Mouse (Mus musculus): ENCODE results near the gene Hist1h3g. TPM values are rescaled to one million over a fixed set of nuclear protein-coding genes. Genes with fewer than 3 reads are reported as not detected.
A peak's percentile ranks its signal among the peaks of the same experiment; 100 is the strongest.

Gene Hist1h3g
- polyA plus RNA-seq, 1 experiment from 2014 or later = 1.4 TPM

DNA sequence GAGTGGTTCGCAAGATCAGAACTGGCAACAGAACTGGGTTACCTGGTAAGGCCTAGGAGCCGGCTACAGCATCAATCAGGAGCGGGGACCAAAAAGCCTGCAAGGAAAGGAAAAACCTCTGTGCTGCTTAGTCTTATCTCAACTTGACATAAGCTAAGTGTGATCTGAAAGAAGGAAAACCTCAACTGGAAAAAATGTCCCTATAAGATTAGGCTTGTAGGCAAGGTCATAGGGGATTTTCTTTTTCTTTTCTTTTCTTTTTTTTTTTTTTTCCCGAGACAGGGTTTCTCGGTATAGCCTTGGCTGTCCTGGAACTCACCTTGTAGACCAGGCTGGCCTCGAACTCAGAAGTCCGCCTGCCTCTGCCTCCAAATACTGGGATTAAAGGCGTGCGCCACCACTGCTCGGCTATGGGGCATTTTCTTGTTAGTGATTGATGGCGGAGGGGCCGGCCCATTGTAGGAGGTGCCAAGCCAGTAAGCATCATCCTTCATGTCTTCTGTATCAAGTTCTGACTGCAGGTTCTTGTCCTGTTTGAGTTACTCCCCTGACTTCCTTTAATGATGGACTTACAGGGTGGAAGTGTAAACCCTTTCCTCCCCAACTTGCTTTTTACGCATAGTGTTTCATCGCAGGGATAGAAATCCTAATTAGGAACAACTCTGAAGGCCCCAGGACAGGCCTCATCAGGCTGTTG is 28.3 kb upstream of the Hist1h3g start:
- ATAC-seq (ENCODE audit: low FRiP score, low TSS enrichment) = no peak
- 0 out of 2 replicates have a peak, but pooled peaks cover 6% of the 10 kb centered on the region for H3K4me1 ChIP-seq (ENCODE audit: control insufficient read depth, insufficient read depth, low read length)
- no peaks in the 10 kb centered on the region for H3K9me3 ChIP-seq (ENCODE audit: control insufficient read depth, low read length)
- H3K9ac ChIP-seq (replicated peaks; ENCODE audit: low read length) = no peak overlapping the region
- WGBS = 16% methylated on average over 14 of the region's 14 CpGs
- H3K4me2 ChIP-seq (ENCODE audit: low read length) = no peak overlapping the region
- DNase-seq = no peak
- no peak overlapping the region for H3K4me3 ChIP-seq (replicated peaks; ENCODE audit: low read depth, low read length)
- no peaks in the 10 kb centered on the region; the same call in 1 of the 2 replicates for H3K27me3 ChIP-seq (ENCODE audit: control insufficient read depth, insufficient read depth, low read length)
- H3K27ac ChIP-seq (replicated peaks; ENCODE audit: low read depth, low read length) = no peak overlapping the region
- H3K36me3 ChIP-seq (ENCODE audit: control insufficient read depth, insufficient read depth, low read length) = no peaks in the 10 kb centered on the region

GRCm38 (mm10) chr13:23510127-23510526 is 25.1 kb upstream of the Hist1h3g start:
- DNase-seq (no peak), ATAC-seq (ENCODE audit: low FRiP score, low TSS enrichment) (no peak)
- Histone ChIP-seq H3K27me3 (ENCODE audit: control insufficient read depth, insufficient read depth, low read length) (no peaks in the 10 kb centered on the region), H3K4me1 (ENCODE audit: control insufficient read depth, insufficient read depth, low read length) (0 out of 2 replicates have a peak, but pooled peaks cover 6% of the 10 kb centered on the region), H3K4me3 (replicated peaks; ENCODE audit: low read depth, low read length) (no peak overlapping the region), H3K36me3 (ENCODE audit: control insufficient read depth, insufficient read depth, low read length) (no peaks in the 10 kb centered on the region), H3K27ac (replicated peaks; ENCODE audit: low read depth, low read length) (no peak overlapping the region), H3K9ac (replicated peaks; ENCODE audit: low read length) (no peak overlapping the region), H3K9me3 (ENCODE audit: control insufficient read depth, low read length) (no peaks in the 10 kb centered on the region), H3K4me2 (ENCODE audit: low read length) (no peak overlapping the region)
- 61% methylated on average over 1 of the region's 1 CpGs for WGBS

- no peaks in the 10 kb centered on the region for H3K9me3 ChIP-seq (ENCODE audit: control insufficient read depth, low read length)
- no peaks in the 10 kb centered on the region for H3K27me3 ChIP-seq (ENCODE audit: control insufficient read depth, insufficient read depth, low read length)
- H3K4me3 ChIP-seq (replicated peaks; ENCODE audit: low read depth, low read length) = no peak overlapping the region
- no peak overlapping the region for H3K27ac ChIP-seq (replicated peaks; ENCODE audit: low read depth, low read length)
- DNase-seq (no peak), ATAC-seq (ENCODE audit: low FRiP score, low TSS enrichment) (no peak)
- WGBS = 87% methylated on average over 1 of the region's 1 CpGs
- H3K4me1 ChIP-seq (ENCODE audit: control insufficient read depth, insufficient read depth, low read length) = no peaks in the 10 kb centered on the region
- H3K36me3 ChIP-seq (ENCODE audit: control insufficient read depth, insufficient read depth, low read length) = no peaks in the 10 kb centered on the region
- no peak overlapping the region for H3K4me2 ChIP-seq (ENCODE audit: low read length)
- H3K9ac ChIP-seq (replicated peaks; ENCODE audit: low read length) = no peak overlapping the region
These were observed 21.7 kb upstream of the Hist1h3g start for GRCm38 (mm10) chr13:23513517-23513916.

- no peaks in the 10 kb centered on the region for H3K4me1 ChIP-seq (ENCODE audit: control insufficient read depth, insufficient read depth, low read length)
- WGBS = 74% methylated on average over 5 of the region's 5 CpGs
- no peak for DNase-seq
These were observed 19.9 kb upstream of the Hist1h3g start for GRCm38 (mm10) chr13:23515281-23515680.

GRCm38 (mm10) chr13:23515826-23516620 is 19.2 kb upstream of the Hist1h3g start:
- no peak overlapping the region; the same call in 1 of the 2 replicates for H3K9ac ChIP-seq (replicated peaks; ENCODE audit: low read length)
- H3K9me3 ChIP-seq (ENCODE audit: control insufficient read depth, low read length) = no peaks in the 10 kb centered on the region
- H3K4me2 ChIP-seq (ENCODE audit: low read length) = peak overlapping the region; percentile 85
- no peaks in the 10 kb centered on the region for H3K4me1 ChIP-seq (ENCODE audit: control insufficient read depth, insufficient read depth, low read length)
- DNase-seq = no peak
- no peaks in the 10 kb centered on the region for H3K36me3 ChIP-seq (ENCODE audit: control insufficient read depth, insufficient read depth, low read length)
- no peak overlapping the region for H3K27ac ChIP-seq (replicated peaks; ENCODE audit: low read depth, low read length)
- ATAC-seq (ENCODE audit: low FRiP score, low TSS enrichment) = no peak
- H3K4me3 ChIP-seq (replicated peaks; ENCODE audit: low read depth, low read length) = peak overlapping the region; percentile 46
- H3K27me3 ChIP-seq (ENCODE audit: control insufficient read depth, insufficient read depth, low read length) = no peaks in the 10 kb centered on the region
- 53% methylated on average over 15 of the region's 15 CpGs for WGBS

More at GRCm38 (mm10) chr13:23515281-23515680, 19.9 kb upstream of the Hist1h3g start:
- H3K27me3 ChIP-seq (ENCODE audit: control insufficient read depth, insufficient read depth, low read length) = no peaks in the 10 kb centered on the region
- no peak overlapping the region for H3K9ac ChIP-seq (replicated peaks; ENCODE audit: low read length)
- ATAC-seq (ENCODE audit: low FRiP score, low TSS enrichment) = no peak
- no peak overlapping the region for H3K4me2 ChIP-seq (ENCODE audit: low read length)
- H3K27ac ChIP-seq (replicated peaks; ENCODE audit: low read depth, low read length) = no peak overlapping the region
- no peaks in the 10 kb centered on the region for H3K36me3 ChIP-seq (ENCODE audit: control insufficient read depth, insufficient read depth, low read length)
- no peak overlapping the region for H3K4me3 ChIP-seq (replicated peaks; ENCODE audit: low read depth, low read length)
- H3K9me3 ChIP-seq (ENCODE audit: control insufficient read depth, low read length) = no peaks in the 10 kb centered on the region

- Histone ChIP-seq H3K4me1 (ENCODE audit: control insufficient read depth, insufficient read depth, low read length) (no peaks in the 10 kb centered on the region), H3K27ac (replicated peaks; ENCODE audit: low read depth, low read length) (no peak overlapping the region), H3K9me3 (ENCODE audit: control insufficient read depth, low read length) (no peaks in the 10 kb centered on the region), H3K4me2 (ENCODE audit: low read length) (peak overlapping the region; percentile 85), H3K9ac (replicated peaks; ENCODE audit: low read length) (no peak overlapping the region), H3K36me3 (ENCODE audit: control insufficient read depth, insufficient read depth, low read length) (no peaks in the 10 kb centered on the region), H3K4me3 (replicated peaks; ENCODE audit: low read depth, low read length) (peak overlapping the region; percentile 46), H3K27me3 (ENCODE audit: control insufficient read depth, insufficient read depth, low read length) (no peaks in the 10 kb centered on the region)
- WGBS = under 1% methylated on average over 19 of the region's 19 CpGs
- ATAC-seq (ENCODE audit: low FRiP score, low TSS enrichment) (peak; percentile 78), DNase-seq (peak; percentile 93)
These were observed 18.2 kb upstream of the Hist1h3g start for GRCm38 (mm10) chr13:23516822-23517602.

GRCm38 (mm10) chr13:23517603-23518294 is 17.5 kb upstream of the Hist1h3g start:
- peak; percentile 90 for DNase-seq
- peak; percentile 91 for ATAC-seq (ENCODE audit: low FRiP score, low TSS enrichment)
- peak overlapping the region; percentile 46 for H3K4me3 ChIP-seq (replicated peaks; ENCODE audit: low read depth, low read length)
- H3K9me3 ChIP-seq (ENCODE audit: control insufficient read depth, low read length) = no peaks in the 10 kb centered on the region
- H3K4me2 ChIP-seq (ENCODE audit: low read length) = peak overlapping the region; percentile 85
- H3K4me1 ChIP-seq (ENCODE audit: control insufficient read depth, insufficient read depth, low read length) = no peaks in the 10 kb centered on the region
- H3K9ac ChIP-seq (replicated peaks; ENCODE audit: low read length) = no peak overlapping the region
- under 1% methylated on average over 27 of the region's 27 CpGs for WGBS
- H3K27ac ChIP-seq (replicated peaks; ENCODE audit: low read depth, low read length) = no peak overlapping the region
- no peaks in the 10 kb centered on the region for H3K27me3 ChIP-seq (ENCODE audit: control insufficient read depth, insufficient read depth, low read length)
- H3K36me3 ChIP-seq (ENCODE audit: control insufficient read depth, insufficient read depth, low read length) = no peaks in the 10 kb centered on the region

- ATAC-seq (ENCODE audit: low FRiP score, low TSS enrichment) = no peak
These were observed 17.0 kb upstream of the Hist1h3g start for GRCm38 (mm10) chr13:23518295-23518603.

More at GRCm38 (mm10) chr13:23518295-23518603, 17.0 kb upstream of the Hist1h3g start:
- Histone ChIP-seq H3K4me3 (replicated peaks; ENCODE audit: low read depth, low read length) (peak overlapping the region; percentile 46), H3K4me1 (ENCODE audit: control insufficient read depth, insufficient read depth, low read length) (no peaks in the 10 kb centered on the region), H3K4me2 (ENCODE audit: low read length) (peak overlapping the region; percentile 85), H3K36me3 (ENCODE audit: control insufficient read depth, insufficient read depth, low read length) (no peaks in the 10 kb centered on the region), H3K27ac (replicated peaks; ENCODE audit: low read depth, low read length) (no peak overlapping the region), H3K9me3 (ENCODE audit: control insufficient read depth, low read length) (no peaks in the 10 kb centered on the region), H3K27me3 (ENCODE audit: control insufficient read depth, insufficient read depth, low read length) (no peaks in the 10 kb centered on the region), H3K9ac (replicated peaks; ENCODE audit: low read length) (no peak overlapping the region)
- DNase-seq = no peak
- under 1% methylated on average over 6 of the region's 6 CpGs for WGBS

Measured in midbrain, embryonic 14.5 days (tissue).